Mouse (Mus musculus) left cerebral cortex, adult 6 months (tissue): ENCODE measurements around the gene Gm8362. TPM values are rescaled to one million over a fixed set of nuclear protein-coding genes. Genes with fewer than 3 reads are reported as not detected.

Experiments used
- long read RNA-seq, 2 experiments: library from polyadenylated mRNA; unstranded; transcript quantifications; one replicate each; pipeline ENCODE4 v2.0.0; 2019 to 2020
- polyA plus RNA-seq: library from polyadenylated mRNA; unstranded; fragments of <200 nt; fragmentation: Nextera tagmentation; gene quantifications from 2 replicates; pipeline ENCODE4 v1.2.3, GENCODE M21; 2021

Gm8362 gene
- not detected in 2 replicates for polyA plus RNA-seq
- long read RNA-seq, experiment 1 = 0 reads
- long read RNA-seq, experiment 2 = 0 reads

DNA sequence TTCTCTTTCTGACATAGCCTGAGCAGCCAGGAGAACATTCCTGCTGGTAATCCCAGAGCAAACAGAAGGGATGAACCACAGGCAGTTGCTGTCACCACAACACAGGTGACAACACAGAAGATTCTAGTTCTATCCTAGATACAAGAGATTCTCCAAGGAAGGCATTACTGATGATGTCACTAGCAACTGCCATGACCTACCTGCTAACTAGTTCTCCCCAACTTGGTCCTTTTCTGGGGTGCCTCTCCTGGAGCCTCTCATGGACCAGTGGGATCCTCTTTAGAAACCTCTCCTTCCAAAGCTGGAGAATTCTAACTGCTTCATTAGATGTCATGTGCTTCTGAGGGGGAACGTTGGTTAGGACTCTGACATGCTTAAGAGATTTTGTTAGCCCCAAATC lies at the start of gene Gm8362:
TSS of gene Gm8362 (minus strand) at position 101 of the 400 bp plus-strand sequence.

GRCm38 (mm10) chr14:6742232-6742631 lies 32.0 kb downstream of the Gm8362 start, which contains the start of gene Gm3636:
Gene Gm3636 (minus strand): TSS chr14:6742332.

DNA sequence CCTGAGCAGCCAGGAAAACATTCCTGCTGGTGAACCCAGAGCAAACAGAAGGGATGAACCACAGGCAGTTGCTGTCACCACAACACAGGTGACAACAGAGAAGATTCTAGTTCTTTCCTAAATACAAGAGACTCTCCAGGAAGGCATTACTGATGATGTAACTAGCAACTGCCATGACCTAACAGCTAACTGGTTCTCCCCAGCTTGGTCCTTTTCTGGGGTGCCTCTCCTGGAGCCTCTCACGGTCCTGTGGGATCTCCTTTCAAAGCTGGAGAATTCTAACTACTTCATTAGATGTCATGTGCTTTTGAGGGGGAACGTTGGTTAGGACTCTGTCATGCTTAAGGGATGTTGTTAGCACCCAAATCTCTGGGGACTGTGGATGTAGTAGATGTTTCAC lies 54.1 kb downstream of the Gm8362 start, which contains the start of gene Gm8050:
TSS of gene Gm8050 (minus strand) at position 101 of the 400 bp plus-strand sequence.

Other genes starting within 250 kb of the Gm8362 start
- not detected in 2 replicates for gene Gm8356, start 237.1 kb downstream of the Gm8362 start, polyA plus RNA-seq
- 0.06 and 0.12 TPM in 2 replicates for gene Gm3629, start 183.8 kb downstream of the Gm8362 start, polyA plus RNA-seq
- gene Gm3460, start 152.0 kb downstream of the Gm8362 start, polyA plus RNA-seq = not detected in 2 replicates
- gene Gm10251, start 90.2 kb downstream of the Gm8362 start, polyA plus RNA-seq = 0.16 TPM in 1 of 2 replicates, not detected in the other
- not detected in 2 replicates for gene Gm8050, start 54.2 kb downstream of the Gm8362 start, polyA plus RNA-seq
- 1.7 and 1.8 TPM in 2 replicates for gene Gm3636, start 32.1 kb downstream of the Gm8362 start, polyA plus RNA-seq
- not detected in 2 replicates for gene Gm3642, start 65.9 kb upstream of the Gm8362 start, polyA plus RNA-seq
- gene Gm3667, start 115.6 kb upstream of the Gm8362 start, polyA plus RNA-seq = 2.8 and 3.2 TPM in 2 replicates
- gene Gm6356, start 199.4 kb upstream of the Gm8362 start, polyA plus RNA-seq = not detected in 2 replicates